In the genomic region with DNA sequence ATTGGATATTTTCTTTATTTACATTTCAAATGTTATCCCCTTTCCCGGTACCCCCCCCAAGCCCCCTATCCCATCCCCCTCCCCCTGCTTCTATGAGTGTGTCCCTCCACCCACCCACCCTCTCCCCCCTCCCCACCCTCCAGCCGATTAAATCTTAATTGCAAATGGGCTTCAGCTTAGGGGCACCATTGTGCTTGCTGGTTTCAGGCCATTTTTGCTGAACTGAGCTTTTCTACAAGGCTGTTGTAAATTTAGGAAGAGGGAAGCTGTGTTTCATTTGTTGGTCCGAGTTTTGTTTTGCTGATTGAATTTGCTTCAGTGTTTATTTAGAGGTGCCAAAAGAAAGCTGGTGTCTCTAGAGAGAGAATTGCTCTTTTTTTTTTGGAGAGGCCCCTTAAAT, we compare ENCODE assay signal across 25 mouse cellular contexts.
"Had no signal": no experiment of that assay in that cellular context is flagged by ENCODE, and none has a peak within 500 bp of the region (broad histone marks: within the 10 kb centered on the region; RNA-seq: fewer than 3 reads in every experiment).

No protein-coding gene starts in this region.

- ATAC-seq: hindbrain, embryonic 16.5 days; inflammation-experienced regulatory T-cells, adult 6 months; intestine, embryonic 15.5 days; intestine, postnatal 0 days had no signal

- H3K4me2 ChIP-seq: heart, embryonic 12.5 days; hindbrain, embryonic 12.5 days; hindbrain, embryonic 14.5 days; intestine, embryonic 15.5 days; limb, embryonic 13.5 days; limb, embryonic 15.5 days had no signal

- H3K4me3 ChIP-seq: gastrocnemius, adult 2 months; heart, embryonic 10.5 days; heart, embryonic 12.5 days; hindbrain, embryonic 10.5 days; hindbrain, embryonic 12.5 days; intestine, embryonic 15.5 days; layer of hippocampus, adult 2 months; limb, embryonic 13.5 days; limb, embryonic 15.5 days had no signal

- H3K9me3 ChIP-seq: heart, embryonic 10.5 days; heart, embryonic 12.5 days; hindbrain, embryonic 10.5 days; hindbrain, embryonic 12.5 days; intestine, embryonic 15.5 days; limb, embryonic 13.5 days; limb, embryonic 15.5 days had no signal

- H3K9ac ChIP-seq: heart, embryonic 12.5 days; hindbrain, embryonic 12.5 days; hindbrain, embryonic 14.5 days; intestine, embryonic 15.5 days; limb, embryonic 13.5 days; limb, embryonic 15.5 days had no signal

- H3K4me1 ChIP-seq: heart, embryonic 10.5 days; hindbrain, embryonic 10.5 days; hindbrain, embryonic 12.5 days; intestine, embryonic 15.5 days; limb, embryonic 13.5 days; limb, embryonic 15.5 days had no signal

- H3K36me3 ChIP-seq: heart, embryonic 10.5 days; heart, embryonic 12.5 days; hindbrain, embryonic 10.5 days; hindbrain, embryonic 12.5 days; intestine, embryonic 15.5 days; limb, embryonic 13.5 days; limb, embryonic 15.5 days had no signal

- H3K27me3 ChIP-seq: heart, embryonic 12.5 days; limb, embryonic 15.5 days had no signal

- DNase-seq: gastrocnemius, adult 2 months; gastrocnemius, postnatal 10 days; gastrocnemius, postnatal 25 days; heart, adult 18-20 months; heart, postnatal 10 days; heart, postnatal 4 days; kidney, adult 18-20 months; kidney, adult 8-10 months; kidney, postnatal 10 days; kidney, postnatal 25 days; kidney, postnatal 4 days; layer of hippocampus, postnatal 36 days; left cerebral cortex, postnatal 4 days had no signal

- H3K27ac ChIP-seq: gastrocnemius, adult 2 months; heart, embryonic 10.5 days; hindbrain, embryonic 10.5 days; hindbrain, embryonic 12.5 days; hindbrain, embryonic 14.5 days; intestine, embryonic 15.5 days; layer of hippocampus, adult 2 months; limb, embryonic 13.5 days; limb, embryonic 15.5 days had no signal
